Mouse (Mus musculus): ENCODE results near the gene Pter. TPM values are rescaled to one million over a fixed set of nuclear protein-coding genes. Genes with fewer than 3 reads are reported as not detected.

Pter gene
- total RNA-seq, 2 experiments from 2014 or later, result 14.4 to 15.3 TPM

- no peak for DNase-seq (ENCODE audit: low spot score)
These were observed 76.2 kb downstream of the Pter start for GRCm38 (mm10) chr2:13000026-13000425.

GRCm38 (mm10) chr2:13008433-13008832, 84.6 kb downstream of the Pter start:
- no peak for DNase-seq (ENCODE audit: low spot score)

- DNase-seq (ENCODE audit: low spot score), result no peak
These were observed 85.6 kb downstream of the Pter start for GRCm38 (mm10) chr2:13009261-13009972.

GRCm38 (mm10) chr2:13010030-13010459, 86.2 kb downstream of the Pter start:
- DNase-seq (ENCODE audit: low spot score), result no peak

- DNase-seq (ENCODE audit: low spot score), result peak; percentile 18
These were observed 86.9 kb downstream of the Pter start for GRCm38 (mm10) chr2:13010460-13011341.

- no peak for DNase-seq (ENCODE audit: low spot score)
These were observed 87.6 kb downstream of the Pter start, which contains the start of gene C1ql3 for GRCm38 (mm10) chr2:13011472-13011871. C1ql3 (minus strand) TSS chr2:13011806.

- no peak for DNase-seq (ENCODE audit: low spot score)
These were observed 88.1 kb downstream of the Pter start for GRCm38 (mm10) chr2:13011973-13012372.

DNA sequence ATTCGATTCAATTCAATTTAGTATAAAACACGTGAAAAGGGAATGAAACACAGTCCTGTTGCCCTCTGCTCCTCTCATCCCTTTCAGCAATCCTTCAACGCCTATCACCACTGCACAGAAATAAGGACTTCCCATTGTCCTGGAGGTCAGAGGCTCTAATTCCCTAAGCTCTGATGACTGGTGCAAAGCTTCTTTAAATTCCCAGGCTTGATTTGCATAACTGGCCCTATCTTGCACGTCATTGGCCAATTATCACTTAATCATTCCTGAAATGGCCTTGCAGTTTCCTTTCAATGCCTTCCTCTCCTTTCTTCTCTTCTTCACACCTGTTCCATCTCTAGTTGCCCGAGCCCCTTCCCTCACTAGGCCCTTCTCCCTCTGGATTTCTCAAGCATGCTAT, 94.5 kb downstream of the Pter start:
- no peak for DNase-seq (ENCODE audit: low spot score)

- DNase-seq (ENCODE audit: low spot score), result no peak
These were observed 95.0 kb downstream of the Pter start for GRCm38 (mm10) chr2:13018861-13019260.

- DNase-seq (ENCODE audit: low spot score), result no peak
These were observed 114.9 kb downstream of the Pter start for GRCm38 (mm10) chr2:13038772-13039171.

DNA sequence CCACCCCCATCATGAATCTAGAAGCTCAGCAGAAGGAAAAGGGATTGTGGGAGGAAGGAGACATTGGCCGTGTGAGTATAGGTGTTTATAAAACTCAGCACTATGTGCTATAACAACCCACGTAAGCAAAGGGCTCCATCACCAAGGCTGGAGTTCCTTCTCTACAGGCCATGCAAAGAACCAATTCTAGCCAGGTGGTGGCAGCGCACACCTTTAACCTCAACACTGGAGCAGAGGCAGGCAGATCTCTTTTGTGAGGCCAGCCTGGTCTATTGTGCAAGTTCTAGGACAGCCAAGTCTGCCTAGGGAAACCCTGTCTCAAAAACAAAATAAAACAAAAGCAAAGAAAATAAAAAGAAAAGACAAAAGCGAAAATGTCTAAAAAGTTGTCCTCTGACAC, 115.9 kb downstream of the Pter start:
- no peak for DNase-seq (ENCODE audit: low spot score)

- DNase-seq (ENCODE audit: low spot score), result no peak
These were observed 120.7 kb downstream of the Pter start for GRCm38 (mm10) chr2:13044555-13044954.

GRCm38 (mm10) chr2:13048649-13049048, 124.8 kb downstream of the Pter start:
- DNase-seq (ENCODE audit: low spot score), result no peak

Other genes with a start within 250 kb of the Pter start
- gene C1ql3, start 87.8 kb downstream of the Pter start, total RNA-seq (2021), result under 1 TPM; 0.21 to 0.47 TPM